Mouse (Mus musculus): ENCODE data around the gene Olfr469. TPM values are rescaled to one million over a fixed set of nuclear protein-coding genes. Genes with fewer than 3 reads are reported as not detected.

Gene Olfr469
- polyA plus RNA-seq, 1 experiment from 2014 or later = not detected

DNA sequence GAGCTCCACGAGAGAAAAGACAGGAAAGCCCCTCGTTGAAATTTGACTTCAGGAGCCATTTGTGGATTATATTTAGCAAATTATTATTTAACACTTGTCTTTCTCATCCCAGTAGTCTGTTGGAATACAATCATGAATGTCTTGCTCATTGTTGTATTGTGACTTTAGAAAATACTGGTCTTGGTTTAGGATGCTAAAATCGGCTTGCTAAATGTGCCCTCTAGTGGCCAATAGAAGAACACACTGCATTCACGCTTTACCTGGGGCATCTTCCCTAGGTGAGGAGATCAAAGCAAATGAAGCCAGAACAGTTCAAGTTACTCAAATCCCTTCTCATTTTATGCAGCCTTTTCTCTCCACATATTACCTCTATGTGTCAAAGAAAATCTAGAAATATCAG lies 45.7 kb downstream of the Olfr469 start:
- H3K27ac ChIP-seq (ENCODE audit: low read length) = no peak overlapping the region
- no peaks in the 10 kb centered on the region for H3K27me3 ChIP-seq (ENCODE audit: insufficient read depth, low read length)
- no peaks in the 10 kb centered on the region for H3K4me1 ChIP-seq (ENCODE audit: insufficient read depth, low read length)
- no peaks in the 10 kb centered on the region for H3K36me3 ChIP-seq (ENCODE audit: insufficient read depth, low read length)
- H3K9ac ChIP-seq (replicated peaks; ENCODE audit: low read length) = no peak overlapping the region
- ATAC-seq (ENCODE audit: low FRiP score, low TSS enrichment) = no peak
- H3K9me3 ChIP-seq (ENCODE audit: low read length) = no peaks in the 10 kb centered on the region
- WGBS = 44% methylated on average over 4 of the region's 4 CpGs
- no peak overlapping the region for H3K4me3 ChIP-seq (ENCODE audit: low read length)
- no peak overlapping the region for H3K4me2 ChIP-seq (replicated peaks; ENCODE audit: low read depth, low read length)

DNA sequence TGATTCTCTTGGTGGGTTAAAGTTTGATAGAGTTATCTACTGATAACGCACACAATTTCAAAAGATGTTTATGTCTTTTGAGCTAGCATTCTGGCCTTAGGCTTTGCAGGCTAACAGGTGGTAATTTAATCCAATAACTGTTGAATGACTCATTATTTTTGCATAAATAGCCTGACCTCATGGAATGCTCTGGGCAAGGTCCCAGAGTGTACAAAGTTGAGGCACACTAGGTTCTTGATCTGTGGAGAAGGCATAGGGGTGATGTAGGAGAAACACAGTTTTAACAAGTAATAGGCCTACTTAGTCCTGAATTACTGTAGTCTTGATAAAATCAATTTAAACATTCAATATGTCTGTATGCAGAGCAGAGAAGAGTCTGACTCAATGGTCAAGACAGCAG lies 47.1 kb downstream of the Olfr469 start:
- H3K36me3 ChIP-seq (ENCODE audit: insufficient read depth, low read length) = no peaks in the 10 kb centered on the region
- no peaks in the 10 kb centered on the region for H3K4me1 ChIP-seq (ENCODE audit: insufficient read depth, low read length)
- no peaks in the 10 kb centered on the region for H3K27me3 ChIP-seq (ENCODE audit: insufficient read depth, low read length)
- H3K4me3 ChIP-seq (ENCODE audit: low read length) = no peak overlapping the region
- 54% methylated on average over 1 of the region's 1 CpGs for WGBS
- ATAC-seq (ENCODE audit: low FRiP score, low TSS enrichment) = no peak
- H3K4me2 ChIP-seq (replicated peaks; ENCODE audit: low read depth, low read length) = no peak overlapping the region
- H3K9ac ChIP-seq (replicated peaks; ENCODE audit: low read length) = no peak overlapping the region
- H3K9me3 ChIP-seq (ENCODE audit: low read length) = no peaks in the 10 kb centered on the region
- no peak overlapping the region for H3K27ac ChIP-seq (ENCODE audit: low read length)

DNA sequence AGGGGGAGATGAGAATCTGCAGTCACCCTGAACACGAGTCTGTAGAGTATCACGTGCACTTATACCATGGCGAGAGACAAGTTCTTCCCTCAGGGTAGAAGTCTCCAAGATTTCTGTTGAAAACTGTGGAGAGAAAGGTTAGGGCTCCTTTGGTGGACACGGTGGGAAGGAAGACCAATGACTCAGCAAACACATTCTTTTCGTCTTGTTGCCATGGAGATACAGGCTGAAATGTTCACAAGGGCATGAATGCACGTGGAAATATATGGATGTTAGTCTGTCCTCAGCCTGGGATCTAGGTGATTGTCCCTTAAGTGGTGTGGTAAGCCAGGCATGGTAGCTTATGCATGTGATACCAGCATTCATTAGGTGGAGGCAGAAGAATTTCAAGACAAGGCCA lies 54.5 kb downstream of the Olfr469 start:
- no peak for ATAC-seq (ENCODE audit: low FRiP score, low TSS enrichment)
- H3K9me3 ChIP-seq (ENCODE audit: low read length) = no peaks in the 10 kb centered on the region
- WGBS = 64% methylated on average over 6 of the region's 6 CpGs
- no peak overlapping the region for H3K4me2 ChIP-seq (replicated peaks; ENCODE audit: low read depth, low read length)
- H3K4me3 ChIP-seq (ENCODE audit: low read length) = no peak overlapping the region
- no peak overlapping the region for H3K9ac ChIP-seq (replicated peaks; ENCODE audit: low read length)
- H3K27ac ChIP-seq (ENCODE audit: low read length) = no peak overlapping the region
- H3K36me3 ChIP-seq (ENCODE audit: insufficient read depth, low read length) = no peaks in the 10 kb centered on the region
- H3K4me1 ChIP-seq (ENCODE audit: insufficient read depth, low read length) = no peaks in the 10 kb centered on the region
- no peaks in the 10 kb centered on the region for H3K27me3 ChIP-seq (ENCODE audit: insufficient read depth, low read length)

Other genes starting within 250 kb of the Olfr469 start
- 6.4 and 7.1 TPM in 2 replicates for gene Ppfibp2, start 230.3 kb downstream of the Olfr469 start, polyA plus RNA-seq (2015; fragmentation: Nextera tagmentation; extraction: Ambion mirVana)
- gene 5330417H12Rik, start 200.4 kb downstream of the Olfr469 start, polyA plus RNA-seq (2015; fragmentation: Nextera tagmentation; extraction: Ambion mirVana) = not detected in 2 replicates
- gene Cyb5r2, start 67.5 kb downstream of the Olfr469 start, polyA plus RNA-seq (2015; fragmentation: Nextera tagmentation; extraction: Ambion mirVana) = 0.14 and 0.22 TPM in 2 replicates
- gene Ovch2, start 24.3 kb downstream of the Olfr469 start, polyA plus RNA-seq (2015; fragmentation: Nextera tagmentation; extraction: Ambion mirVana) = not detected in 2 replicates
- gene Olfr467, start 13.3 kb downstream of the Olfr469 start, polyA plus RNA-seq (2015; fragmentation: Nextera tagmentation; extraction: Ambion mirVana) = not detected in 2 replicates
- not detected in 2 replicates for gene Olfr470, start 21.9 kb upstream of the Olfr469 start, polyA plus RNA-seq (2015; fragmentation: Nextera tagmentation; extraction: Ambion mirVana)
- gene Olfr472, start 72.4 kb upstream of the Olfr469 start, polyA plus RNA-seq (2015; fragmentation: Nextera tagmentation; extraction: Ambion mirVana) = 0.03 TPM in 1 of 2 replicates, not detected in the other
- gene Olfr473, start 104.9 kb upstream of the Olfr469 start, polyA plus RNA-seq (2015; fragmentation: Nextera tagmentation; extraction: Ambion mirVana) = not detected in 2 replicates
- not detected in 2 replicates for gene Olfr474, start 129.1 kb upstream of the Olfr469 start, polyA plus RNA-seq (2015; fragmentation: Nextera tagmentation; extraction: Ambion mirVana)
- gene Olfr476, start 139.3 kb upstream of the Olfr469 start, polyA plus RNA-seq (2015; fragmentation: Nextera tagmentation; extraction: Ambion mirVana) = not detected in 2 replicates
- gene Olfr477, start 161.2 kb upstream of the Olfr469 start, polyA plus RNA-seq (2015; fragmentation: Nextera tagmentation; extraction: Ambion mirVana) = not detected in 2 replicates
- gene Olfr478, start 208.4 kb upstream of the Olfr469 start, polyA plus RNA-seq (2015; fragmentation: Nextera tagmentation; extraction: Ambion mirVana) = not detected in 2 replicates
- not detected in 2 replicates for gene Olfr479, start 225.2 kb upstream of the Olfr469 start, polyA plus RNA-seq (2015; fragmentation: Nextera tagmentation; extraction: Ambion mirVana)
- gene Olfr480, start 241.8 kb upstream of the Olfr469 start, polyA plus RNA-seq (2015; fragmentation: Nextera tagmentation; extraction: Ambion mirVana) = not detected in 2 replicates